Mouse (Mus musculus) lung, adult 2 months (tissue): ENCODE data around the gene Aox2.

Experiments
- CTCF ChIP-seq: fragments of 200-500 bp; IDR thresholded peaks from 2 replicates; pipeline ENCODE4 v1.5.1; 2011; ENCODE audit warnings: mild to moderate bottlenecking, low read length, control low read depth; ENCODE audit not compliant: insufficient read depth
- POLR2A ChIP-seq: fragments of 200-500 bp; IDR thresholded peaks from 2 replicates; pipeline ENCODE4 v1.6.1; 2011; ENCODE audit warnings: low read depth, mild to moderate bottlenecking, control low read depth, low read length, borderline replicate concordance; ENCODE audit errors: extremely low read depth

GRCm38 (mm10) chr1:58248518-58248917 lies 29.6 kb upstream of the Aox2 start:
- TF ChIP-seq CTCF: no peak
- no peak for TF ChIP-seq POLR2A
